Mouse (Mus musculus) lung, postnatal 4 days (tissue): ENCODE results near the gene Tsr1.

Experiments used
- DNase-seq, 2 experiments: peaks; one replicate each; pipeline ENCODE4 v3.0.0; 2021

Tsr1 gene

DNA sequence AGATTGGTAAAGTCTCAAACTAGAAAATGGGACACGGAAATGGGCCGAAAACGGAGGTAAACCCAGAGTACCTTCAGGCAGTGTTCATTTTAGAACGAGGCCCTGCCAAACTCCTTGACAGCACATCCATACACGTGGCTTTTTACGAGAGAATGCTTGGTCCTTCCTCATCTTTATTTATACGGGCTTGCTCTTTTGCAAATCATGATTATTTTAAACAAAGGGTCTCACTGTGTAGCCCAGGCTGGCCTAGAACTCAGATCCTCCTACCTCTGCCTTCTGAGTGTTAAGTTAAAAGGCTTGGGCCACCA lies 601 bp downstream of the Tsr1 start:
- no peak for DNase-seq

- no peak for DNase-seq
Measured at GRCm38 (mm10) chr11:74901555-74901954, 3.7 kb downstream of the Tsr1 start.

DNA sequence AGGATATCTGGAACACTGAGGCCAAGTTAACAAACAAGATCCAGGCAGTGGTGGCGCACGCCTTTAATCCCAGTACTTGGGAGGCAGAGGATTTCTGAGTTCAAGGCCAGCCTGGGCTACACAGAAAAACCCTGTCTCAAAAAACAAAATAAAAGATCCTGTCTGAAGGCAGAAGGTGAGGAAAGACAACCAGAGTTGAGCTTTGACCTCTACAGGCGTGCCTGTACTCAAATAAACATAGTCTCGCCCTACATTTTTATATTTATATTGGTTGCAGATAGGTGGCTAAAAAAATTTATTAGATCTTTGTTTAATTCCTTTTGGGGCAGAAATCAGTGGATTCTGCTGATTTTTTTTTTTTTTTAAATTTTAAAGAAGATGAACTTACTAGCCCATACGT lies 4.5 kb downstream of the Tsr1 start:
- no peak for DNase-seq

- no peak for DNase-seq
Measured at GRCm38 (mm10) chr11:74907850-74908249, 10.0 kb downstream of the Tsr1 start.

DNA sequence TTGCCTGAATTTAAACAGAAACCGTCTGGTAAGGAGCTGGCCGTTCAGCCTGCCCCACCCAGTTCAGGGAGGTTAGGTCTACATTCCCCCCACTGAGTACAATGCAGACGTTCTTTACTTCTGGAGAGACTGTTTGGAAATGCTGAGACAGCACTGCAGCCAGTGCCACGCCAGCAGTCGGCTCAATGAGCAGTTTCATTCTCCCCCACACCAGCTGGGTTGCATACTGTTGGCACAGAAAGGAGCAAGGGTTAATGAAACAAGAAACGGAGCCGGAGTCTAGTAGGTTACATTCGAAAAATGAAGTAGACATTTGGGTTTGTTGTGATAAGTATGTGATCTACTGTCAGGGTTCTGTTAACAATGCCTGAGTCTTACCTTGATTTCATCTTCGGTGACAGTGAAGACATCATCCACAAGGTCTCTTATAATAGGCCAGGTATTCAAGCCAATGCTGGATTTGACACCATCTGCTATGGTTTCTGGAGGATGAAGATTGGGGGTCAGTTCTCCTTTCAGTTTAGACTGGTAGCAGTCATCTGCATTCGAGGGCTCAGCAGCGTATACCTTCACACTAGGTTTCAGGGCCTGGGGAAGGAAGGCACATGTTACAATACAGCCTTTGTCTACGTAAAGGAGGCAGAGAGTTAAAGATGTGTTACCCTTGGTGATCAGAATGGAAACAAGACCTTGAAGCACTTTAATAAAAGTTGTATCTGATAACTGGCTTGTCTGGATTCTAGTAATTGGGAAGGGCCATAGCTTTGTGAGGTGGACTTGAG lies 10.9 kb downstream of the Tsr1 start:
- no peak for DNase-seq

DNA sequence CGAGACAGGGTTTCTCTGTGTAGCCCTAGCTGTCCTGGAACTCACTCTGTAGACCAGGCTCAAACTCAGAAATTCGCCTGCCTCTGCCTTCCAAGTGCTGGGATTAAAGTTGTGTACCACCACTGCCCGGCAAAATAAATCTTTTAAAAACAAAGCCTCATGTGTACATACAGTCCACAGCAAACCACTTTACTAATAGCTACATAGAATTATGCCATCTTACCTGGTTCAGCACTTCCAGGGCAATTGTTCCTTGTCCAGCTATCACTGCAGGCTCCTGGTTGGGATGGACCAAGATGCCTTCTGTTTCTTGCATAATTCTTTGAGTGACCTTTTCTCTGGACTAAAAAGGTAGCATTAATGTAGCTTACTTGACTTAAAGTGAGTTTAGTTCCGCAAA lies 12.1 kb downstream of the Tsr1 start:
- DNase-seq: no peak

DNA sequence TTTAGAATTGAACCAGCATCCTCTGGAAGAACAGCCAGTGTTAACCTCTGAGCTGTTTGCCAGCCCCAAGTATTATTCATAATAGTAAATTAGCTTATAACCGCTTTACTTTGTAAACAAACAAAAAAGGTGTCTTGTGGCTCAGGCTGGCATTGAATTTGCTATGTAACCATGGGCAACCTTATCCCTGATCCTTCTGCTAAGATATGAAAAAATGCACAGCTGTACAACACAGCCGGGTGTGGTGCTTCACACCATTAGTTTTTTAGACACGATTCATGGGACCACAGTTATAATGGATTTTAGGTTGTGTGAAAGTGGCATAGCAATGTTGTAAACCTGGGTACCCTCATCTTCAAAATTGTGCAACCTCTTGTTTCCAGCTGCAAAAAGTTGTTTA lies 14.6 kb downstream of the Tsr1 start:
- no peak for DNase-seq

DNA sequence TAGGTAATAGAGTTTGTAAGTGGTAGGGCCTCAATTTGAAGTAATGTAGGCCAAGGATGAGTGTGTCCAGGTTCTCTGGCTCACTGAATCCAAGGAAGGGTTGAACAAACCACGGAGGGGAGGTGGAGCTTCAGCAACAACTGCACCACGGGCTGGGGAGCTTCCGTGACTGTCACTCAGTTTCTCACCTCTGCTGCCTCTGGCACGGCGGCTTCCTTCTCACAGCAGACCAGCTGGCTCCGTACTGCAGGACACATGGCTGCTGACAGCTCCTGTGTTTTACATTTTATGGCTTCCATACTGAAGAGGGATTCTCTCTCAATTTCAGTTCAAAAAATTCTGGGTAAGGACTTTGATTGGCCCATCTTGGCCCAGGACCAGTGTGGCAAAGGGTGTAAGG lies 21.4 kb downstream of the Tsr1 start:
- no peak for DNase-seq

- peak; percentile 31 to 46 for DNase-seq
Measured at GRCm38 (mm10) chr11:74924149-74924548, 26.3 kb downstream of the Tsr1 start.

- peak; percentile 95 to 97 for DNase-seq
Measured at GRCm38 (mm10) chr11:74925577-74926387, 27.9 kb downstream of the Tsr1 start, which contains the start of the genes Smg6 and Srr. Smg6 (plus strand) TSS chr11:74925823. Srr (minus strand) TSS chr11:74925948.

GRCm38 (mm10) chr11:74926388-74927005 lies 28.6 kb downstream of the Tsr1 start:
- DNase-seq: peak in 1 of 2 experiments; percentile 26

DNA sequence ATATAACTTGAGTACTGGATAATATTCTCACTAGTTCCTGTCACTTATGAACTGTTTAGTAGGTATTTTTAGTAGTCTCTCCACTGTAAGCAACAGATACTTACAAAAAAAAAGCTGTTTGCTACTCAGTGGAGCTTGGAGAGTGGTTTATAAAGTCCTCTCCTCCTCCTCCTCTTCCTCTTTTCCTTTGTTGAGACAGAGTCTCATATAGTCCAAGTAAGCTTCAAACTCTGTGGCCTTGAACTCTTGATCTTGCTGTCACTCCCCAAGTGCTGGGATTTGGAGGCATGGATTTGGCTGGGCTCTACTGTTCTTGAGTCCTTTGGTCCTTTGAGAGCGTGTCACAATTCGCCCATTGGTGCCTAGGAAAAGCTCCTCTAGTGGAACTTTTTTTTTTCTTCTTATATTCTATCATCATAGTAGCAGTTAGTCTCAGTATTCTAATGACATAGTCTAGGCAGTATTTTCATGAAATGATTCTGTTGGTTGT lies 29.4 kb downstream of the Tsr1 start:
- DNase-seq: no peak

DNA sequence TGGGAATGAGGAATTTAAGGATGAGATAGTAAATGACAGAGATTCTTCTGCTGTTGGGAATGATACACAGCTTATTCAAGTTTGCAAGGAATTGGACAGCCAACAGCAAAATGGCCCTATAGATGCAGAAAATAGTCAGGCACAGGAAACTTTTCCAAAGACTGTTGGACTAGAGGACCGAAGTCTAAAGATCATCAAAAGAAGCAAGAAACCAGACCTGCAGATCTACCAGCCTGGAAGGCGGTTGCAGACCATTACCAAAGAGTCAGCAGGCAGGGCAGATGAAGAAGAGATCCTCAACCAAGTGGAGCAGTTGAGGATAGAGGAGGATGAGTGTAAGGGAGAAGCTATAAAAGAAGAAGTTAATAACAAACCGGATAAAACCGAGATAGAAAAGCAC lies 31.2 kb downstream of the Tsr1 start:
- DNase-seq: no peak

- DNase-seq: no peak
Measured at GRCm38 (mm10) chr11:74930391-74930790, 32.5 kb downstream of the Tsr1 start.

- DNase-seq: no peak
Measured at GRCm38 (mm10) chr11:74946348-74946747, 48.5 kb downstream of the Tsr1 start.

- DNase-seq: no peak
Measured at GRCm38 (mm10) chr11:74954901-74955300, 57.0 kb downstream of the Tsr1 start.

- DNase-seq: no peak
Measured at GRCm38 (mm10) chr11:74956006-74956405, 58.1 kb downstream of the Tsr1 start.

DNA sequence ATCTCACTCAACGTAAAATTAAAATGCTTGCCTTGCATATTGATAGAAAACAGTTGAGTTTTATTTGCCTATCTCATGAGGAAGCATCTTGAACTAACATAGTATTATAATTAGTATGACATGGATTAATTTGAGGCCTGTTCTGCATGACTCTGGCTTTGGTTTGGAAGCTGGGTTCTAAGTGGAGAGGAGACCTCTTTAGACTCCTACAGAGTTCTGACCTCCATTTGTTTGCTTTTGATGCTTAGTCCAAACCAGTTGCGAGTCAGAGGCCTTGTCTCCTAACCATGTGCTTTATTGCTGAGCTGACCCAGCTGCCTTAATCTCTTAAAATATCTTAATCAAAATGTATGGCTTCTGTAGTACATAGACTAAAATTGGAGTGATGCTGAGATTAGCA lies 59.7 kb downstream of the Tsr1 start:
- DNase-seq: no peak
